Mouse (Mus musculus) erythroblast, embryonic 14.5 days (primary cell): ENCODE data around the gene Gm38431. TPM values are rescaled to one million over a fixed set of nuclear protein-coding genes. Genes with fewer than 3 reads are reported as not detected.

ENCODE experiments used
- H3K27me3 ChIP-seq: 2 replicates; pipeline ENCODE4 v1.6.1; 2012; ENCODE audit warnings: inconsistent platforms; ENCODE audit not compliant: control insufficient read depth
- H3K36me3 ChIP-seq: 2 replicates; pipeline ENCODE4 v1.6.1; 2012; ENCODE audit warnings: mild to moderate bottlenecking, inconsistent platforms; ENCODE audit not compliant: control insufficient read depth
- H3K4me1 ChIP-seq: 2 replicates; pipeline ENCODE4 v1.6.1; 2012; ENCODE audit warnings: inconsistent platforms; ENCODE audit not compliant: control insufficient read depth
- H3K4me3 ChIP-seq: replicated peaks from 2 replicates; pipeline ENCODE3; 2012; ENCODE audit warnings: moderate library complexity, mild to moderate bottlenecking, inconsistent platforms
- H3K9me3 ChIP-seq: 2 replicates; pipeline ENCODE4 v1.6.1; 2012; ENCODE audit warnings: low read length, inconsistent platforms, mixed read lengths; ENCODE audit not compliant: control insufficient read depth
- GATA1 ChIP-seq: IDR thresholded peaks from 2 replicates; pipeline ENCODE4 v1.6.1; 2012; ENCODE audit warnings: low read length, inconsistent platforms, mixed read lengths
- TAL1 ChIP-seq: IDR thresholded peaks from 3 replicates; pipeline ENCODE4 v1.6.1; 2012; ENCODE audit warnings: low read length, inconsistent platforms, mixed read lengths
- polyA plus RNA-seq: library from polyadenylated mRNA; stranded (reverse); fragments of >175 nt; gene quantifications from 2 replicates; pipeline ENCODE4 v1.2.3, GENCODE M21; 2012

Gene Gm38431
- polyA plus RNA-seq, 1 experiment: 11.6 TPM

DNA sequence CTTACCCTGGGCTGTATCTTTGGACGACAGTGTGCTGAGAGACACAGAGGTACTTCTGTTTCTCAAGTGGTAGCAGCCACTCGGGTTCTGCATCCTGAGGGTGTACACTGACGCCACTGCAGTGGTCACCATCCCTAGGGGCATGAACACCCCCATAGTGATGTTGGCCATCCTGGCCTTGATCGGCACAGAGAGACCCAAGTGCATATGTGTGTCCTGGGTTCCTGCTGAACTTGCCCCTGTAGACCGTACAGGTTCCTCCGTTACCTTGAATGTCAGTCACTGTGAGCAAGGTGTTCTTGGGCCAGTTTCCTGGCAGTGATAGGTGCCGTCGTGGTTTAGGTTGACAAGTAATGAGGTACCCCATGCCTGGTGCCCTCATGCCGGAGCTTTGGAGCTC is 1.6 kb upstream of the Gm38431 start:
- no peak for TF ChIP-seq TAL1
- no peak for TF ChIP-seq GATA1
- Histone ChIP-seq H3K4me1 (peaks cover 63% of the 10 kb centered on the region), H3K36me3 (peaks cover 56% of the 10 kb centered on the region), H3K9me3 (no peaks in the 10 kb centered on the region), H3K27me3 (no peaks in the 10 kb centered on the region), H3K4me3 (no peak overlapping the region)

DNA sequence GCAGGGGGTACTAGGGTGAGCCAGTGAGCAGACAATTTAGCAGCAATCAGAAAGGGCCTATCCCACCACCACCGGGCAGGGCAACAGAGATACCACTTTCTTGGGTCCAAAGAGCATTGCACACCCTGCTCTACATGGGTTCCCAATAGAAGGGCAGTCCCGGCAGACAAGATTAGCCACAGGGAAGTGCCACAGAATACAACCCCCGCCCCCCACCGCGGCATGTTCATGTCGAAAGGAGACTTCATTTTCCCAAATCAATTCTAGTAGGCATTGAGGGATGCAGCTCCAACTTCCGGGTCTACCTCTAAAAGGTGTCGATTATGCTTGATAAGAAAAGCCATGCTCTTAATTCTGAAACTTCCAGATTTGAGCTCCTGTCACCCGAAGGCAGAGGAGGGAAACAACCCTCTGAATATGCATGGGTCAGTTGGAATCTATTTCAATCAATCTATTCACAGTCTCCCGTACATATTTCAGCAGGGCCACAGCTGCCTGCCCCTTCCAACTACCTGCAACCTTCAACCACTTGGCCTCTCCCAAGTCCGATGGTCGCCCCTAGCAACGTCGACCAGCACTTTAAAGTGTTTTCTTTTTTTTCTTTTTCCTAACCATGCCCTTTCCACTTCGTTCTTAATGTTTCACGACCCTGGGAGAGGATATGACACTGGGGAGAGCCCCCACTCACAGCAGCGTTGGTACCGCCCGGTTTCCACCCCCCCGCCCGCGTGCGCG is 658 bp downstream of the Gm38431 start:
- Histone ChIP-seq H3K4me1 (peaks cover 62% of the 10 kb centered on the region), H3K36me3 (peaks cover 72% of the 10 kb centered on the region), H3K4me3 (peak overlapping the region; percentile 85), H3K9me3 (no peaks in the 10 kb centered on the region), H3K27me3 (no peaks in the 10 kb centered on the region)
- no peak for TF ChIP-seq GATA1
- TF ChIP-seq TAL1: no peak

DNA sequence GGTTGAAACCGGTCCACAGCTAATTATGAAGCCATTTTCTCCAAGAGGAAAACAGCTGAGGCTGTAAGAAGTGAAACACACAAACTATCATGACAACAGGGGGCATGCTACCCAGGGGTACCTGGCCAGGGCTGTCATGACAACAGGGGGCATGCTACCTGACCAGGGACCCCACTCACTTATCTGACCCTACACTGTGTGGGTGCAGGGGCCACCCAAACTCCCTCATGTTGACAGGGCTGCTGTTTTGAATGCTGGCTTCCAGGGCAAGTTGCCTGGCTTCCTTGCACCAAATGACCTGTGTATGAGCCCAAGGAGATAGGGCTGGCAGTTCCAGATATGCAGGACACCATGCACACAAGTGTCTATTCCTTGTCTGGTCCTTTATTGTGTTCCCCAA is 1.3 kb downstream of the Gm38431 start:
- Histone ChIP-seq H3K4me3 (peak overlapping the region; percentile 85), H3K36me3 (peaks cover 74% of the 10 kb centered on the region), H3K4me1 (peaks cover 68% of the 10 kb centered on the region), H3K27me3 (no peaks in the 10 kb centered on the region), H3K9me3 (no peaks in the 10 kb centered on the region)
- TF ChIP-seq TAL1 (no peak), GATA1 (no peak)

DNA sequence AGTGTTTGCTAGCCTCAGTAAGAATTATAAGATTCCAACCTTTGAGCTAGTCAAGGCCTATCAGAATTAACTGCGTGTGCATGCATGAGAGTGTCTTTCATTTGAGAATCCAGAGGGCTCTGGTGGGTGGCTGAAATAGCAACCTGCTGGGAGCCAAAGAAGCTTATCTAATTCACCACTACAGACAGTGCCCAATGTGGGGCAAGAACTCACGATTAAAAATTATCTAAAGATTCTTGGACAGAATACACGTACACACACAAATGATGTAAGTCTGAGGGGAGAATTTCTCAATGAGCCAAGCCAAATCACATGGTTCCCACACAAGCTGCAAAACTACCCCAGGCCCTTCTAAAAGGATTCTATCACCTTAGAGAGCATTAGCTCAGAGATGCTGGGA is 8.5 kb downstream of the Gm38431 start:
- Histone ChIP-seq H3K4me1 (peaks cover 50% of the 10 kb centered on the region), H3K27me3 (no peaks in the 10 kb centered on the region), H3K4me3 (no peak overlapping the region), H3K9me3 (no peaks in the 10 kb centered on the region), H3K36me3 (peaks cover 99% of the 10 kb centered on the region)
- TF ChIP-seq GATA1 (no peak), TAL1 (no peak)

DNA sequence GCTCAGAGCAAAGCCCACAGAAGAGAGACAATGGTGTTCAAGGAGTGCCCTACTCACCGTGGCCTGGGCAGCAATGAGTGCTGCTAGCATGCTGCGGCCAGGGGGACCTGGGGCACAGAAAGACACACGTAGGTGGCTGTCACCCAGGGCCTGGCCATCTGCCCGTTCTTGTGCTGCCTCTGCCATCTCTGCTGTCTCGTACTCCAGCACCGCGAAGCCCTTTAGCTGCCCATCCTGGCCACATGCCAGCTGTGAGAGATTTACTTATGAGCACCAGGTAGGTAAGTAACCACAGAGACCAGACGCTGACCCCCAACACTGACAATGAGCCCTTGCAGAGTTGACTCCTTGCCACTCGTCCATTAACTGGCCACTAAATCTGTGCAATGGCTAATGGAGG is 10.7 kb downstream of the Gm38431 start:
- TF ChIP-seq GATA1 (no peak), TAL1 (no peak)
- Histone ChIP-seq H3K36me3 (peaks cover 99% of the 10 kb centered on the region), H3K4me3 (no peak overlapping the region), H3K9me3 (no peaks in the 10 kb centered on the region), H3K4me1 (peaks cover 36% of the 10 kb centered on the region), H3K27me3 (no peaks in the 10 kb centered on the region)

DNA sequence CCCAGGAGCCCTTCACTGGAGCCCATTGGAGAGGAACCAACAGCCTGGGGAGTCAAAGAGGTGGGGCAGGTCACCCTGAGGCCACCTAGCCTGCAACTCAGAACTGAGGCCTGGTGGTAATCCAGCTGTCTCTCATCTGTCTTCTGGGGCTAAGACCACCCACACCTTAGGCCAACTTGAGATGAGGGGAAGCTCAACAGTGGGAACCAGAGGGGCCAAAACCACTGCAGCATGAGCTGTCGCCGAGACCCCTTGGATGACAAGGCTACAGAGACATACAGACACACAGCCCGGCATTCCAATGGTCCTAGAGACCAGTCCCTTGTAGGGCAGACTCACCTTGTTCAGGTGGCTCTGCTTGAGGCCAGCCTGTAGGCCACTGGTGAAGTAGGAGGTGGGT is 16.2 kb downstream of the Gm38431 start:
- Histone ChIP-seq H3K27me3 (no peaks in the 10 kb centered on the region), H3K9me3 (no peaks in the 10 kb centered on the region), H3K4me3 (no peak overlapping the region), H3K4me1 (peaks cover 33% of the 10 kb centered on the region), H3K36me3 (peaks cover 84% of the 10 kb centered on the region)
- no peak for TF ChIP-seq GATA1
- TF ChIP-seq TAL1: no peak

DNA sequence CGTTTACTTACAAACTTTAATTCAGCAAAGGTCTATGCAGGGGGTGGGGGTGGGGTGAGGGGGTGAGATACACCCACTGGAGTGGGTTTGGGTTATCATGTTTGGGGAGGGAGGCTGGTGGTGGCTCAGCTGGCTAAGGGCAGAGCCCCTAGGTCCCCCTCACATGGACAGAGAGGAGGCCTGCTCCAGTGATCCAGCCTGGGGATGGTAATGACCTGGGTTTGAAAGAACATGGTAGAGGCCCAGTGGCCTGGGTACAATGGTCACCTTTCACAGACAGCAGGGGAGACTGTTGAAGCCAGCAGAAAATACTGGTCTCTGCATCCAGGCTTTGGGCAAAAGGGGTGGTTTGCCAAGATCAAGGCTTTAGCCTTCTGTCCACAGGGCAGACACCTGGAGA is 17.6 kb downstream of the Gm38431 start:
- H3K27me3 ChIP-seq: no peaks in the 10 kb centered on the region
- H3K4me3 ChIP-seq: no peak overlapping the region
- peaks cover 77% of the 10 kb centered on the region for H3K36me3 ChIP-seq
- no peaks in the 10 kb centered on the region for H3K9me3 ChIP-seq
- TF ChIP-seq GATA1 (no peak), TAL1 (no peak)
- H3K4me1 ChIP-seq: peaks cover 36% of the 10 kb centered on the region

DNA sequence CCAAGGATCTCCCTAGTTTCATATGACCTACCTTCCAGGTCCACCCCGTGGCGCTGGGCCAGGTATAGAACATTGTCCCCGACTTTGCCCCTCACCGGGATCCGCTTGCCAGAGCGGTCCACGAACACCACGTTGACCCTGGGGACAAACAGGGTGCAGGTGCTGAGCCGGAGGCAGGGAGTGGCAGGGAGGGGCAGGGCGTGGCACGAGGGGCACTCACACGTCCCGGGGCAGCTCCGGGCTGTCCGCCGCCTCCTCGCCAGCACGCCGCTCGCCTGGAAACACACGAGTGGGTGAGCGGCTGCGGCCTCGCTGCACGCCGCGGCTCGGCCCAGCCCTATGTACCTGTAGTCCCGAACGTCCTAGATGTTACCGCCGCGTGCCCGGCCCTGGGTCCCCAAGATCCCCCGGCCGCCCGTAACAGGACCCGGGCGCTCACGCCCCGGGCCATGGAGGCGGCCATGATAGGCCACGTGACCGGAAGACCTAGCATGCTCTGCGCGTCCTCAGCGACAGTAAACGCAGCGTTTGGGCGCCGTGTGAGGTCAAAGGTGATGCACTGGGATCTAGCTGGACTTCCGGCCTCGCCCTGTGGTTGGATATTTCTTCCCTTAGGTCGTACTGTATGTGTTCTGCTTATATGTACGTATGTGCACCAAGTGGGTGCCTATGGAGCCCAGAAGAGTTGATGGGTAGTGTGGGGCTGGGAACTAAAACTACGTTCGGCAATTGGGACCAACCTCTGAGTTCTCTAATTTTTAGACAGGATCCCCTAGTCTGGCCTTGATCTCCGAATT is 18.6 kb downstream of the Gm38431 start, which contains the start of the genes Gm49373 and Fdx1l:
Gm49373 (minus strand) TSS at position 53 of the 797 bp plus-strand sequence.
Fdx1l (minus strand) TSS at position 571 of the 797 bp plus-strand sequence.
- TF ChIP-seq TAL1: no peak
- TF ChIP-seq GATA1: no peak
- Histone ChIP-seq H3K9me3 (no peaks in the 10 kb centered on the region), H3K27me3 (no peaks in the 10 kb centered on the region), H3K4me1 (peaks cover 36% of the 10 kb centered on the region), H3K36me3 (peaks cover 67% of the 10 kb centered on the region), H3K4me3 (peak within 1 kb of the TSS; percentile 66)

DNA sequence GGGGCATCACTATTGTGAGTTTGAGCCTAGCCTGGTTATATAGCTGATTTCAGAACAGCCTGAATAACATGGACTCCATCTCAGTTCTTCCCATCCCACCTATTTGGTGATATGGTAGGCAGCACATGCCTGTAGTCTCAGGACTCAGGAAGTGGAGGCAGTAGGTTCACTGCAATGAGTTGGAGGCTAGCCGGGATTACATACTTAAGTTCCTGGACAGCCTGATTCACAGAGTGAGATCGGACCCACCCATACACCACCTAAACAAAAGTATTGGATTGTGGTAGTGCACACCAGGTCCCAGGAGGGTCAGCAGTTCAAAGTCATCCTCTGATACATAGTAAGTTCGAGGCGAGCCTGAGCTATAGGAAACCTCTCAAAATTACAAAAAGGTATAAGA is 19.2 kb downstream of the Gm38431 start:
- Histone ChIP-seq H3K4me3 (peak overlapping the region; percentile 66), H3K9me3 (no peaks in the 10 kb centered on the region), H3K4me1 (peaks cover 36% of the 10 kb centered on the region), H3K36me3 (peaks cover 67% of the 10 kb centered on the region), H3K27me3 (no peaks in the 10 kb centered on the region)
- TF ChIP-seq TAL1 (no peak), GATA1 (no peak)
